Mouse (Mus musculus): ENCODE data around the gene Pin1. TPM values are rescaled to one million over a fixed set of nuclear protein-coding genes. Genes with fewer than 3 reads are reported as not detected.

Pin1 gene
- polyA plus RNA-seq, 1 experiment from 2014 or later: 63.2 TPM

GRCm38 (mm10) chr9:20712934-20713477 is 61.1 kb downstream of the Pin1 start:
- H3K4me3 ChIP-seq (replicated peaks): no peak overlapping the region
- ATAC-seq: peak; percentile 67
- peaks cover 5% of the 10 kb centered on the region for H3K36me3 ChIP-seq
- 50% methylated on average over 5 of the region's 5 CpGs for WGBS
- no peak overlapping the region for H3K4me2 ChIP-seq (replicated peaks)
- no peaks in the 10 kb centered on the region for H3K27me3 ChIP-seq
- H3K27ac ChIP-seq: peak overlapping the region; percentile 83
- no peak overlapping the region; the same call in 1 of the 2 replicates for H3K9ac ChIP-seq (replicated peaks)
- H3K4me1 ChIP-seq (replicated peaks): peaks cover 21% of the 10 kb centered on the region
- H3K9me3 ChIP-seq: no peaks in the 10 kb centered on the region

DNA sequence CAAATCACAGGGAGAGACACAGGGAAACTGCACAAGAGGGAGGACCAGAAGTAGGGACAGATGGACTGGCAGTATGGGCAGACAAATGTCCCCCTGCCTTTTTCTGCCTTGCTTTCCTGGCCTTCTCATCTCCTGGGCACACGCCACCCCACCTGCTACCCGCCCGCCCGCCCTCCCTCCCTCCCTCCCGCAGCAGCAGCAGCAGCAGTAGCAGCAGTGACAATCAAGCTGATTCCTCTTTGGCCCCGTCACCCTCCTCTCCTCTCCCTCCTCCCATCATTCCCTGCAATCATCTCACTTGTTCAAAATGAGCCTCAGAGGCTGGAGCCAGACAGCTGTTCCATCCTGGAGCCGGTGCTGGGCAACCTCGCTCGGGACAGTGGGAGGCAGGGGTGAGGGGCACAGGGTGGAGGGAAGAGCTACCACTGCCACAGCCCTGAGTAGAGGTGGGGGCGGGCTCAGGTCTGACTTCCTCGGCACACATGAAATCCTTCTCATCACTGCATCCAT is 61.6 kb downstream of the Pin1 start:
- Histone ChIP-seq H3K27me3 (no peaks in the 10 kb centered on the region), H3K4me1 (replicated peaks) (peaks cover 21% of the 10 kb centered on the region), H3K9me3 (no peaks in the 10 kb centered on the region), H3K9ac (replicated peaks) (no peak overlapping the region; the same call in 1 of the 2 replicates), H3K4me3 (replicated peaks) (no peak overlapping the region), H3K36me3 (peaks cover 5% of the 10 kb centered on the region), H3K4me2 (replicated peaks) (0 out of 2 replicates have a peak overlapping the region, but pooled peaks have one; percentile 23), H3K27ac (peak overlapping the region; percentile 83)
- 13% methylated on average over 11 of the region's 11 CpGs for WGBS
- ATAC-seq: peak; percentile 89

DNA sequence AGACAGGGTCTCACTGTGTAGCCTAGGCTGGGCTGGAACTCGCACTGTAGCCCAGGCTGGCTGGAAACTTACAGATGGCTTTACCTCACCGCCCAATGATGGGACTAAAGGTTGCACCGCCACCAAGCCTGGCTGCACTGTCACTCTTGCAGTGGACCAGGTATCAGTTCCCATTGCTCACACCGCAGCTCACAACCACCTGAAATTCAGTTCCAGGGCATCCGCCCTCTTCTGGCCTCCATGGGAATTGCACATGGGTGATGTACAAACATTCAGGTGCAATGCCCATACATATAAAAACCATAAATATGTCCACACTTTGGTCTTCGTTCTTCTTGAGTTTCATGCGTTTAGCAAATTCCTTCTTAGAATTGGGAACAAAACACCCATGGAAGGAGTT is 63.4 kb downstream of the Pin1 start:
- 78% methylated on average over 7 of the region's 7 CpGs for WGBS
- no peak overlapping the region for H3K9ac ChIP-seq (replicated peaks)
- no peak overlapping the region for H3K27ac ChIP-seq
- no peak overlapping the region for H3K4me2 ChIP-seq (replicated peaks)
- peaks cover 7% of the 10 kb centered on the region for H3K36me3 ChIP-seq
- no peaks in the 10 kb centered on the region for H3K27me3 ChIP-seq
- no peaks in the 10 kb centered on the region for H3K9me3 ChIP-seq
- ATAC-seq: no peak
- no peak overlapping the region for H3K4me3 ChIP-seq (replicated peaks)
- peaks cover 21% of the 10 kb centered on the region for H3K4me1 ChIP-seq (replicated peaks)

Other genes starting within 250 kb of the Pin1 start
- gene Zfp26, start 191.9 kb upstream of the Pin1 start, polyA plus RNA-seq (2015; fragmentation: Nextera tagmentation; extraction: Ambion mirVana): 17.5 and 20.1 TPM in 2 replicates
- 33.1 and 35.4 TPM in 2 replicates for gene Zfp426, start 159.3 kb upstream of the Pin1 start, polyA plus RNA-seq (2015; fragmentation: Nextera tagmentation; extraction: Ambion mirVana)
- gene Zfp266, start 130.7 kb upstream of the Pin1 start, polyA plus RNA-seq (2015; fragmentation: Nextera tagmentation; extraction: Ambion mirVana): 143 and 151 TPM in 2 replicates
- gene Zfp846, start 70.8 kb upstream of the Pin1 start, polyA plus RNA-seq (2015; fragmentation: Nextera tagmentation; extraction: Ambion mirVana): 47.1 and 50.1 TPM in 2 replicates
- 541 and 558 TPM in 2 replicates for gene Ubl5, start 9.2 kb upstream of the Pin1 start, polyA plus RNA-seq (2015; fragmentation: Nextera tagmentation; extraction: Ambion mirVana)
- gene Fbxl12, start 7.3 kb upstream of the Pin1 start, polyA plus RNA-seq (2015; fragmentation: Nextera tagmentation; extraction: Ambion mirVana): 17.7 and 19.0 TPM in 2 replicates
- 92.0 and 96.7 TPM in 2 replicates for gene Olfm2, start 94.3 kb downstream of the Pin1 start, polyA plus RNA-seq (2015; fragmentation: Nextera tagmentation; extraction: Ambion mirVana)
- gene Col5a3, start 163.0 kb downstream of the Pin1 start, polyA plus RNA-seq (2015; fragmentation: Nextera tagmentation; extraction: Ambion mirVana): 0.32 and 0.35 TPM in 2 replicates
- not detected in 2 replicates for gene Rdh8, start 166.4 kb downstream of the Pin1 start, polyA plus RNA-seq (2015; fragmentation: Nextera tagmentation; extraction: Ambion mirVana)
- gene A230050P20Rik, start 216.5 kb downstream of the Pin1 start, polyA plus RNA-seq (2015; fragmentation: Nextera tagmentation; extraction: Ambion mirVana): 0.94 and 1.1 TPM in 2 replicates
- gene Angptl6, start 227.6 kb downstream of the Pin1 start, polyA plus RNA-seq (2015; fragmentation: Nextera tagmentation; extraction: Ambion mirVana): 8.0 and 10.4 TPM in 2 replicates
- gene Ppan, start 236.1 kb downstream of the Pin1 start, polyA plus RNA-seq (2015; fragmentation: Nextera tagmentation; extraction: Ambion mirVana): 49.2 and 49.5 TPM in 2 replicates
- gene Eif3g, start 246.5 kb downstream of the Pin1 start, polyA plus RNA-seq (2015; fragmentation: Nextera tagmentation; extraction: Ambion mirVana): 273 and 291 TPM in 2 replicates